Mouse (Mus musculus) ES-E14 (cell line): Measurements from ENCODE around the gene Ell.

Experiments used
- MAFK ChIP-seq: IDR thresholded peaks from 2 replicates; pipeline ENCODE4 v1.6.1; 2014; ENCODE audit warnings: mild to moderate bottlenecking, low read depth, low read length, inconsistent platforms; ENCODE audit not compliant: insufficient read depth
- ZC3H11A ChIP-seq: IDR thresholded peaks from 2 replicates; pipeline ENCODE4 v1.6.1; 2012; ENCODE audit warnings: low read depth, mild to moderate bottlenecking, inconsistent platforms, low read length, borderline replicate concordance
- ZNF384 ChIP-seq: IDR thresholded peaks from 2 replicates; pipeline ENCODE4 v1.6.1; 2012; ENCODE audit warnings: low read depth, low read length, inconsistent platforms

DNA sequence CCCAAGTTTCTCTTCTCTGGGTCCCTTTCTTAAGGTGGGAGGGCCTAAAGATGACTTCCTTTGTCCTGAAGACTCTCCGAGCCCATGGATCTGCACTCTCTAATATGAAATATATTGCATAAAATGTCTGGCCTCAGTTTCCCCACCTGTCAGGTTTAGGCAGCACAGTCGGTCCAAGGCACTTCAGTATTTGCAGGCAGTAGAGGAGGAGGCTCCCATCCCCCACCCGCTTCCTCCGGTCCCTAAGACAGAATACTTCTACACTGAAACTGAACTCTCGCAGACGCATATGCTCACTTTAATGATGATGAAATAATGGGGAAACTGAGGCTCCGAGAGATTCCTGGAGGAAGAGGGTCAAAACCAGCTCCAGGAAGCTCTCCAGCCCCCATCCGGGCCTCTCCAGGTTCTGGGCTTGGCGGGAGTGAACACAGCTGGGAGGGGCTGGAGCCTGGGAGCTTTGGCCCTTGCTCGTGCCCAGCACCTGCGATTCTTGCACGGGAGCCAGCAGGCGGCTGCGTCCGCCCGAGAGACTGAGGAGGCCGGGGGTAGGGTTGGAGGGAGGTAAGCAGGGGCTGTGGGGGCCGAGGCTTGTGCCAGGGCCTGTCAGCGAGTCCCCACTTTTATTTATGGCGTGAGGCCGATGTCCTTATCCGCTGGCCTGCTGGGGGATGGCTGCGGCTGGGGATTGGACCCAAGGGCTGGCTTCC, 37.3 kb upstream of the Ell start:
- TF ChIP-seq ZC3H11A, result no peak
- no peak for TF ChIP-seq MAFK
- TF ChIP-seq ZNF384, result no peak
